Mouse (Mus musculus) lung, postnatal 0 days (tissue): ENCODE results near the gene Mul1.

Source experiments
- CTCF ChIP-seq: IDR thresholded peaks from 2 replicates; pipeline ENCODE4 v1.5.1; 2016; ENCODE audit warnings: antibody characterized with exemption, mild to moderate bottlenecking
- EP300 ChIP-seq: IDR thresholded peaks from 2 replicates; pipeline ENCODE4 v1.6.1; 2016; ENCODE audit warnings: antibody characterized with exemption, mild to moderate bottlenecking, control low read depth

- no peak for TF ChIP-seq CTCF
- TF ChIP-seq EP300: no peak
Observed at GRCm38 (mm10) chr4:138467451-138467850, 33.0 kb downstream of the Mul1 start.
